Mouse (Mus musculus) liver, embryonic 13.5 days (tissue): ENCODE data around the gene Klc1. TPM values are rescaled to one million over a fixed set of nuclear protein-coding genes. Genes with fewer than 3 reads are reported as not detected.

Experiments
- ATAC-seq: fragments of 200-750 bp; cut with Nextera tagmentation; 2 replicates; pipeline ENCODE4 v1.8.0; 2017; ENCODE audit warnings: low read depth, mild to moderate bottlenecking, moderate number of reproducible peaks, moderate library complexity
- DNase-seq: peaks from one replicate; pipeline ENCODE4 v3.0.0; 2022
- H3K27ac ChIP-seq: fragments of 300-500 bp; sonication (generic); 2 replicates; pipeline ENCODE4 v1.5.1; 2015; ENCODE audit warnings: moderate library complexity, mild to moderate bottlenecking, inconsistent platforms
- H3K27me3 ChIP-seq: fragments of 300-500 bp; sonication (generic); 2 replicates; pipeline ENCODE4 v1.6.1; 2015; ENCODE audit warnings: mild to moderate bottlenecking, inconsistent platforms
- H3K36me3 ChIP-seq: fragments of 300-500 bp; sonication (generic); 2 replicates; pipeline ENCODE4 v1.6.1; 2015; ENCODE audit warnings: mild to moderate bottlenecking, inconsistent platforms
- H3K4me1 ChIP-seq: fragments of 300-500 bp; sonication (generic); replicated peaks from 2 replicates; pipeline ENCODE4 v1.6.1; 2015; ENCODE audit warnings: inconsistent platforms
- H3K4me2 ChIP-seq: fragments of 300-500 bp; sonication (generic); 2 replicates; pipeline ENCODE4 v1.6.1; 2015; ENCODE audit warnings: inconsistent platforms, mild to moderate bottlenecking, moderate library complexity
- H3K4me3 ChIP-seq: fragments of 300-500 bp; sonication (generic); replicated peaks from 2 replicates; pipeline ENCODE4 v1.5.1; 2015; ENCODE audit warnings: mild to moderate bottlenecking, inconsistent platforms
- H3K9ac ChIP-seq: fragments of 300-500 bp; sonication (generic); 2 replicates; pipeline ENCODE4 v1.6.1; 2015; ENCODE audit warnings: mild to moderate bottlenecking, inconsistent platforms
- H3K9me3 ChIP-seq: fragments of 300-500 bp; sonication (generic); replicated peaks from 2 replicates; pipeline ENCODE4 v1.6.1; 2016; ENCODE audit warnings: inconsistent platforms
- WGBS: fragments of 180-500 bp; shearing (Covaris S2); methylation state at CpG from one replicate; pipeline ENCODE4 v1.1.7; 2015; ENCODE audit not compliant: insufficient replicate concordance; 5-methylcytosine and 5-hydroxymethylcytosine counted together
- polyA plus RNA-seq: library from polyadenylated mRNA; unstranded; fragments of >200 nt; fragmentation: Nextera tagmentation; extraction: Ambion mirVana; gene quantifications from 2 replicates; pipeline ENCODE4 v1.2.1, GENCODE M21; 2015

Gene Klc1
- polyA plus RNA-seq, 1 experiment from 2014 or later = 22.5 TPM

GRCm38 (mm10) chr12:111757561-111758325 is 906 bp upstream of the Klc1 start:
- peak overlapping the region; percentile 83; the same call in 1 of the 2 replicates for H3K27ac ChIP-seq
- peak overlapping the region; percentile 91 for H3K9ac ChIP-seq
- 0 out of 2 replicates have a peak, but pooled peaks cover 2% of the 10 kb centered on the region for H3K36me3 ChIP-seq
- WGBS = 55% methylated on average over 10 of the region's 10 CpGs
- H3K4me2 ChIP-seq = peak overlapping the region; percentile 91
- no peaks in the 10 kb centered on the region for H3K9me3 ChIP-seq
- DNase-seq = no peak
- 0 out of 2 replicates have a peak, but pooled peaks cover 5% of the 10 kb centered on the region for H3K27me3 ChIP-seq
- no peak for ATAC-seq
- peak overlapping the region; percentile 93 for H3K4me3 ChIP-seq
- H3K4me1 ChIP-seq = peaks cover 66% of the 10 kb centered on the region

- Histone ChIP-seq H3K27ac (peak overlapping the region; percentile 83), H3K9me3 (no peaks in the 10 kb centered on the region), H3K4me1 (peaks cover 70% of the 10 kb centered on the region), H3K27me3 (0 out of 2 replicates have a peak, but pooled peaks cover 5% of the 10 kb centered on the region), H3K36me3 (peaks cover 9% of the 10 kb centered on the region), H3K4me3 (peak overlapping the region; percentile 93), H3K4me2 (peak overlapping the region; percentile 91), H3K9ac (peak overlapping the region; percentile 91)
- peak; percentile 56 for ATAC-seq
- no peak for DNase-seq
- WGBS = 5% methylated on average over 35 of the region's 35 CpGs
Observed at GRCm38 (mm10) chr12:111759176-111760061, 770 bp downstream of the Klc1 start.

- H3K9me3 ChIP-seq = no peaks in the 10 kb centered on the region
- DNase-seq (no peak), ATAC-seq (no peak)
- peaks cover 9% of the 10 kb centered on the region for H3K36me3 ChIP-seq
- WGBS = 76% methylated on average over 7 of the region's 7 CpGs
- no peak overlapping the region; the same call in 1 of the 2 replicates for H3K27ac ChIP-seq
- 0 out of 2 replicates have a peak, but pooled peaks cover 5% of the 10 kb centered on the region for H3K27me3 ChIP-seq
- H3K4me1 ChIP-seq = peaks cover 61% of the 10 kb centered on the region
- H3K4me3 ChIP-seq = peak overlapping the region; percentile 93; the same call in 1 of the 2 replicates
- peak overlapping the region; percentile 91; the same call in 1 of the 2 replicates for H3K9ac ChIP-seq
- peak overlapping the region; percentile 91 for H3K4me2 ChIP-seq
Observed at GRCm38 (mm10) chr12:111760306-111760908, 1.8 kb downstream of the Klc1 start.

- H3K27ac ChIP-seq = no peak overlapping the region
- H3K9ac ChIP-seq = no peak overlapping the region
- H3K4me3 ChIP-seq = no peak overlapping the region
- no peak overlapping the region for H3K4me2 ChIP-seq
- H3K36me3 ChIP-seq = peaks cover 10% of the 10 kb centered on the region
- DNase-seq (no peak), ATAC-seq (no peak)
- no peaks in the 10 kb centered on the region for H3K27me3 ChIP-seq
- peaks cover 63% of the 10 kb centered on the region for H3K4me1 ChIP-seq
- H3K9me3 ChIP-seq = no peaks in the 10 kb centered on the region
- 87% methylated on average over 13 of the region's 13 CpGs for WGBS
Observed at GRCm38 (mm10) chr12:111762620-111763280, 4.1 kb downstream of the Klc1 start.

GRCm38 (mm10) chr12:111766313-111767236 is 7.9 kb downstream of the Klc1 start:
- no peak overlapping the region for H3K27ac ChIP-seq
- ATAC-seq (no peak), DNase-seq (no peak)
- H3K9ac ChIP-seq = no peak overlapping the region
- H3K4me2 ChIP-seq = no peak overlapping the region
- no peaks in the 10 kb centered on the region for H3K27me3 ChIP-seq
- H3K36me3 ChIP-seq = peaks cover 29% of the 10 kb centered on the region
- 73% methylated on average over 16 of the region's 16 CpGs for WGBS
- H3K4me1 ChIP-seq = peaks cover 47% of the 10 kb centered on the region
- H3K9me3 ChIP-seq = no peaks in the 10 kb centered on the region
- no peak overlapping the region for H3K4me3 ChIP-seq

GRCm38 (mm10) chr12:111768322-111768928 is 9.8 kb downstream of the Klc1 start:
- Histone ChIP-seq H3K4me2 (no peak overlapping the region), H3K4me3 (no peak overlapping the region), H3K9me3 (no peaks in the 10 kb centered on the region), H3K9ac (no peak overlapping the region), H3K36me3 (peaks cover 40% of the 10 kb centered on the region), H3K4me1 (peaks cover 35% of the 10 kb centered on the region), H3K27ac (no peak overlapping the region), H3K27me3 (no peaks in the 10 kb centered on the region)
- ATAC-seq (no peak), DNase-seq (no peak)
- WGBS = 78% methylated on average over 10 of the region's 10 CpGs

- no peak overlapping the region for H3K4me2 ChIP-seq
- 50% methylated on average over 10 of the region's 10 CpGs for WGBS
- ATAC-seq (0 out of 2 replicates have a peak, but pooled peaks have one; percentile 26), DNase-seq (no peak)
- H3K9me3 ChIP-seq = no peaks in the 10 kb centered on the region
- no peak overlapping the region for H3K27ac ChIP-seq
- peaks cover 47% of the 10 kb centered on the region for H3K36me3 ChIP-seq
- peaks cover 34% of the 10 kb centered on the region for H3K4me1 ChIP-seq
- H3K9ac ChIP-seq = no peak overlapping the region
- no peaks in the 10 kb centered on the region for H3K27me3 ChIP-seq
- no peak overlapping the region for H3K4me3 ChIP-seq
Observed at GRCm38 (mm10) chr12:111769306-111769705, 10.7 kb downstream of the Klc1 start.

- no peak overlapping the region for H3K27ac ChIP-seq
- peaks cover 54% of the 10 kb centered on the region for H3K36me3 ChIP-seq
- DNase-seq (no peak), ATAC-seq (no peak)
- peaks cover 34% of the 10 kb centered on the region for H3K4me1 ChIP-seq
- no peak overlapping the region for H3K4me2 ChIP-seq
- H3K9ac ChIP-seq = no peak overlapping the region
- no peaks in the 10 kb centered on the region for H3K9me3 ChIP-seq
- no peak overlapping the region for H3K4me3 ChIP-seq
- no peaks in the 10 kb centered on the region for H3K27me3 ChIP-seq
- WGBS = 70% methylated on average over 8 of the region's 9 CpGs
Observed at GRCm38 (mm10) chr12:111769816-111770577, 11.3 kb downstream of the Klc1 start.

- ATAC-seq = no peak
- H3K9me3 ChIP-seq = no peaks in the 10 kb centered on the region
- no peak overlapping the region for H3K9ac ChIP-seq
- 79% methylated on average over 10 of the region's 10 CpGs for WGBS
- H3K4me3 ChIP-seq = no peak overlapping the region
- peaks cover 61% of the 10 kb centered on the region for H3K36me3 ChIP-seq
- DNase-seq = no peak
- no peak overlapping the region for H3K4me2 ChIP-seq
- H3K27me3 ChIP-seq = no peaks in the 10 kb centered on the region
- no peak overlapping the region for H3K27ac ChIP-seq
- H3K4me1 ChIP-seq = peaks cover 32% of the 10 kb centered on the region
Observed at GRCm38 (mm10) chr12:111770651-111771050, 12.0 kb downstream of the Klc1 start.
